Mouse (Mus musculus): Measurements from ENCODE around the gene Lbh.

- TF ChIP-seq CTCF (IDR thresholded peaks at IDR 0.05; ENCODE audit: extremely low read depth, insufficient read depth, insufficient read length, insufficient replicate concordance) (no peak), POLR2A (IDR thresholded peaks at IDR 0.05; ENCODE audit: low read depth, low read length) (no peak)
These were observed 40.8 kb downstream of the Lbh start for GRCm38 (mm10) chr17:72958886-72959285.

Data from spleen, adult 2 months (tissue).